Mouse (Mus musculus) lung, adult 2 months (tissue): ENCODE measurements around the gene Zcchc3.

Source experiments
- CTCF ChIP-seq: fragments of 200-500 bp; IDR thresholded peaks from 2 replicates; pipeline ENCODE4 v1.5.1; 2011; ENCODE audit warnings: mild to moderate bottlenecking, low read length, control low read depth; ENCODE audit not compliant: insufficient read depth
- POLR2A ChIP-seq: fragments of 200-500 bp; IDR thresholded peaks from 2 replicates; pipeline ENCODE4 v1.6.1; 2011; ENCODE audit warnings: low read depth, mild to moderate bottlenecking, control low read depth, low read length, borderline replicate concordance; ENCODE audit errors: extremely low read depth

GRCm38 (mm10) chr2:152443281-152443680 lies 28.5 kb upstream of the Zcchc3 start:
- no peak for TF ChIP-seq POLR2A
- no peak for TF ChIP-seq CTCF
